Mouse (Mus musculus) adrenal gland, adult 2 months (tissue): ENCODE measurements at regions not wholly inside any gene's neighbourhood (a gene's known extent, or its start where the extent isn't known, plus 50 kb on each side); places are given as distances from the start of the nearest gene placed in this dataset.

Experiments used
- DNase-seq: peaks from one replicate; pipeline ENCODE4 v3.0.0; 2021

- no peak for DNase-seq
These were observed 412.7 kb upstream of the Tbc1d2b start for GRCm38 (mm10) chr9:90683319-90683718.

DNA sequence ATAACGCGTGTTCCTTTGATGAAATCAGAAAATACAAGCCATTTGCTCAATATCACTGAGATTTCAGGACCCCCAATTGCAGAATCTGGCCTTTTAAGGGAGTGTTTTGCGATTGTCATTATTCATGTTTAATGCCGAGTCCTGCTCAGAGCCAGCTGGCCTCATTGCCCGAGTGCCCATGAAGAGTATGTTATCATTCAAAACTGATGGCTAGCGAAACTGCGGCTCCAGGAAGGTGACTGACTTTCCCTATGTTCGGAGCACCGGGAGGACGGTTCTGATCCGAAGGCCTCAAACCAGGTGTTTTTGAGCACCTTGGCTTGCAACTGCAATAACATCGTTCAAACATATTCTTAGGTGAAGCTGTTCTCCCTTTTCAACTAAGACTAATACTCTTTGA lies 419.5 kb upstream of the Tbc1d2b start:
- no peak for DNase-seq

GRCm38 (mm10) chr9:90691137-90691536 lies 420.5 kb upstream of the Tbc1d2b start:
- DNase-seq = no peak

DNA sequence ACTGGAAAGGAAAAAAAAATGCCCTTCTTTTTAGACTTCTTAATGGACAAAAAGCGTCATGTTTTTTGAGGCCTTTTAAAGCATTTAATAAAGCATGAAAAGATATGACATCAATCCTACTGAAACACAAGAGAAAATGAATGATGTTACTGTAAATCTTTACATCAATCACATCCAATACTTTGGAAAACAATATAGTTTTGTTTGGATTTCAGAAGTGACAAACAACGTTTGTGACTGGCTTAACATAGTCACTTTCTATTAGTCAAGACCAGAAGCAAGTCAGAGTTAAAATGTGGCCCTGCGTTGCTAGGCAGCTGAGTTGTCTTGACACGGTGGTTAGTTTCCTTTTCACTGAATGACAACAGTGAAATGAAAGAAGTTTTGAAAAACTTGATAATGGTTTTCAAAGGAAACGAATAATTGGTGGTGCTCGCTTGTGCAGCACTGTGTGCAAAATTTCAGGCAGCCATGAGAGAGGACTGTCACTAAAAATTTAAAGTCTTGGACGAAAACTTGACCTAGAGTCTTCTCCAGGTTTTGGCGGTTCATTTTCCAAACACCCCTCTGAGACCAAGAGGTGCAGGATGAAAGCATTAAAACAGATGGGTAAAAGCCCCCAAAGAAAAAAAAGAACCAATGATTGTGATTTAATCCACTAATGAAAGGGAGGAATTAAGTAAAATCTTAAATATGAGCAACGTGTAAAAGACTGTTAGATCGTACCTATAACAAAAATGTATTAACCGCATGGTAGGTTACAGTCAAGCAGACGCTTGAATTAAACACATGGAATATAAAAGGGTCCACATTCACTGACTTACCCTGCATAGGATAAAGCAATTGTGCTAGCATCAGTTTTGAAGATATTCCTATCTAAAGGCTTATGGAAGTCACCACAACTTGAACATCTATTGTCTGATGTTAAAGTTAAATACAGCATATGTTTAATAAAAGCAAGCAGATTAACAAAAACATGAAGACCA lies 421.4 kb upstream of the Tbc1d2b start:
- no peak for DNase-seq

DNA sequence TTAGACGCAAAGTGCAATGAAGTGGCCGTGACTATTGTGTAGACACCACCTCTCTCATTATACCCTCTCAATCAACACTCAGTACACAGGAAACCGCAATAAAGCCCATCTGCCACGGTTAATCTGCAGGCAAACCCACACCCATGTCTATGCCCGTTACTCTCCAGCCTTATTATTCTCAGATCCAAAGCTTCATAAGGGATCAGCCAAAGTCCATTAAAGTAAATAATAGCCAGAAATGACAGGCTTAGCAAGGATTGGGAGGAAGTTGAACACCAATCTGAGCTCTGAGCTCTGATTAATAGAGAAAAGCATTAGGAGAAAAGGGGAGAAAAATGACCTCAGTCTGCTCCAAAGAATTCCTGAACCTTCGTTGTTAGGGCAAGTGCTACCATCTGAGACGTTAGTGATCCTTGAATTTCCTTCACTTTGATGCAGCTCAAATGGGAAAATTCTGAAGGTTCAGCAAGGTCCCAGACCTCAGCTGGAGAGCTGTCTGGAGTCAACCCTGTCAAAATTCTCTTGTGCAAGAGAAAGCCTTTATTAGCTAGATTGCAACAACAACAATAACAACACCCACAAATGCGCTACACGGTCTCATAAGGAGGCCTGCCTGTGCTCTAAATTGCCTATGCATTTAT lies 422.5 kb upstream of the Tbc1d2b start:
- no peak for DNase-seq

DNA sequence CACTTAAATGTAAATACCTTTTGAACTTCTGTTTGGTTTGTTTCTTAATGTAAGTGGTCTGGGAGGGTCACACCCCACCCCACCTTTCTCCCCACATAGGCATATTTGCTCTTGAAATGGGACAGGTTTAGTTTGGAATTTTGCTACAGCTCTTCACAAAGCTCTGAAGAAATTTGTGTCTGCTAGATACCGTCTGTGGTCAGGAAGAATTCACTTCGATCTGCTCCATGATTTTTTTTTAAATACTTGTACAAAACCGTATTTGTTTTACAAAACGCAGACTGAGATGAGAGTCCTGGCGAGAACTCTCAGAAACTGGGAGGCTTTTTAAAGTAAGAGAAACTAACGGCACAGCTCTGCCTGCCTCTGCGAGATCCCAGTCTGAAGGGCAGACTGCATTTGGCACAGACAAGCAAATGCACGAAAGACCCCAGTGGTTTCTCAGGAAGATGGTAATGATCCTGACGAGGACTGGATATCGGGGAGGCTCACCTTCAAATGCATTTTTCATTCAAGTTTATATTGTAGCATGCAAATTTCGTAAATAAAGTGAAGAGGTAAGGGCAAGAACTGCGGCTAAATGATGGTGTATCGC lies 423.5 kb upstream of the Tbc1d2b start:
- no peak for DNase-seq

GRCm38 (mm10) chr9:90695693-90696092 lies 425.1 kb upstream of the Tbc1d2b start:
- no peak for DNase-seq

DNA sequence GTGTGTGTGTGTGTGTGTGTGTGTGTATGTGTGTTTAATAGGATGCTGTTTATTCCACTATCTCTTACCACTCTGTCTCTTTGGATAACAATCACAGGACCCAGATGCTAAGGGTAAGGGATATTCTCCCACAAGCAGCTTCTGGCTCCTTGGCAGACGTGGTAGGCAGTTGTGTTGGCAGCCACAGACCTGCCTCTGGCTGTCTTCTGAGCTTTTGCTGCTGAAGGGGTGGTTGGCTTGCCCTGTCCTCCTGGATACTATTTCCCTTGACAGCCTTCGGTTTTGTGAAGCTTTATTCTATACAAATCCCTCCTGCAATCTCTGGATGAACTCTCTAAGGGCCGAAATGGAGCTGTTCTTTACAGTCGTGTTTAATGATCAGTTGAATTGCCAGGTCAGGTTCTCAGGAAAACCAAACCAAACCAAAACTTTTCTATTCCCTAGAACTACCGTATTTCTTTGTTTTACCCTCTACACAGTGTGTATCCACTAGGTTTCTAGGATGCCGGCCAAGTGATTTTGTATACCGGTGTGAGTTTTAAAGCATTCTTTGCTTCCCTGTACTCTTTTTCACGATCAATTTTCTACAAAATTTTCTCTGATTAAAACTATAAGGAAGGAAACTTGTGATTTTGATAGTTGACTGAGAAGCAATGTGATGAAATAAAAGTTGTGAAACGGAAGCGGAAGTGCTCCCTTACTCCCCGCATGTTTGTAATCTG lies 426.8 kb upstream of the Tbc1d2b start:
- no peak for DNase-seq

GRCm38 (mm10) chr9:90698439-90698838 lies 427.8 kb upstream of the Tbc1d2b start:
- DNase-seq = no peak

GRCm38 (mm10) chr9:90699064-90699463 lies 428.5 kb upstream of the Tbc1d2b start:
- DNase-seq = no peak

DNA sequence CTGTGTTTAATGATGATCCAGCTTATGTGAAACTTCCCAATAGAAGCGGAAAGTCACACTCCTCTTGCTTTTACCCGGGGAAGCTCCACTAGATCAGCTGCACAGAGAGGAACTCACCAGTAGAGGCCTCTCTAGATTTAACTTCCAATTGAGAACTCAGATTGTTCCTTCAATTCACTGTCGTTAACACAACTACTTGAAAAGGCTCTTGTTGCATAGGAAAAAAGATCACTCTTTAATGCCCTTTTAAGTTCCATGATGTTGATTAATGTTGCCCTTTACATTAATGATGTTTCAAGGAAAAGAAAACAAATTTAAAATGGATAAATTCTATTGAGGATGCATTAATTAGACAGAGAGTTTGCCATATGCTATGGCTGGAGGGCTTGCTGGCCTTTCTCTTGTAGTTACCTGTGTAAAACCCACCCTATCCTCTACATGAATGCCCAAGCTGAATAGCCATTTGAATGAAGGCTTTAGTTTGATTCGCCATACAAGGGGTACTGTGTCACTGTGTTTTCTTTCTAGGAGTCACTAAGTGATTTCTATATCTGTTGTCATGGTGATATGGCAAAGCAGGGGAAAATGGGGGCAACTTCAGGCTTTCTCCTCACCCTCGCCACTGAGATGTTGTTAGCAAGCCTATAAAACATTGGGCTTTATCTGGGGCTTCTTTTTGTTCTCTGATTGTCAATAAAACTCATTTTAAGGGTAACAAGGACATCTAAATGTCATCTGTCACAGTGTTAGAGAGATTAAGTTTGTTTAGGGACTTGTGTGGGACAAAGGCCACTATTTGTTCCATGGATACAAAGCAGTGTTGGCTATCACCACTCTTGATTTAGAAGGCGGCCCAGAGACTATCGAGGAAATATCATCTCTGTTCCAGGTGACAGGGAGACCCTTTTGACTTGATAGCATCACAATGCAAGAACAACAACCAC lies 429.9 kb upstream of the Tbc1d2b start:
- no peak for DNase-seq

GRCm38 (mm10) chr9:90701180-90701765 lies 430.7 kb upstream of the Tbc1d2b start:
- no peak for DNase-seq

DNA sequence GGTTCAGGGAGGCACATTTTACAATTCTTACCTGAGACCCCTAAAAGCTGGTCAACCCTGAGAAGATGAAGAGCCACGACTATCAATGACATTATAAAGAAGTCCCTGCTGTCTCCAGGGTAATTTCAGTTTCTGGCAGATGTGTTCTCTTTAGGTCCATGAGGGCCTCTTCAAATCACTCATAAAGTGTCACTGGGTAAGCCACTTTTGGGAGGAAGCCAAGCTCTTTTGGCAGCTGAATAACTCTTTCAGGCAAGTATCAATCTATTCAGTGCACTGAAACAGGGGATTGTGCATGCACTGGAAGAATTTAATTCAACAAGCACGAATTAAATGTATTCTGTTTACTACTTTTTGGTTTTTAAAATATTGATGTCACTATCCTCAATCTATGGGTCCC lies 443.1 kb upstream of the Tbc1d2b start:
- DNase-seq = no peak

DNA sequence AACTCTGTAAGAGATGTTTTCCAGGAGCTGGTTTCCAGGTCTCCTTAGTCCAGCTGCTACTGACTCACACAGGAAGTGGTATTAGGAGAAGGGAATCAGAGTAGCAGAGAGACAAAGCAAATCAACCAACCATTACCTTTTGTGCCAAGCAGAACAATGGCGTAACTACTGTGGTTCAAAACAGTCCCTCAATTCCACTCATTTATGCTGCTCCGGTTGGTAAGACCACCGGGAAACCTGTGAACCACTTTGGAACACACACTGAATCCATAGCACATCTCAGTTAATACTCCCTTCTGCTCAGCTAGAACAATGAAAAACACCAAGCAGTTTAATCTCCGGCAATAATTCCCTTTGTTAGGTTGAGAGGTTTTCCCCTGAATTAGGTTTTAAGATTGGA lies 460.8 kb upstream of the Tbc1d2b start:
- DNase-seq = no peak

DNA sequence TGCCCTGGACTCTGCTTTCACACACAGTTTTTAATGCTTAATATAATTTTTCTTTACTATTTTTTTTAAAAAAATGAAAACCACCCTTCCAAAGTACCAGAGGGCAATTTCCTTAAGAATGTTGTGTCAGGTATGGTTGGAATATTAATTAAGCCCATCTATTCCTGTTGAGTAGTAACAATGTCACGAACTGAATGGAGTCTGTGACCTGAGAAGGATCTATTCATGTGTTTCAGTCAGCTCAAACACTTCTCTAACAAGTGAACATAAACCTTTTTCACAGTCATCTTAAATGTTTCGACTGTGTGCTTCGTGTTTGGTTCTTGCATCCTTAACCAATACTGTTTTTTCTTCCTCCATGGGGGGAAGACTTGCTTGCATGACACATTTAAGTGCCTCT lies 486.6 kb upstream of the Tbc1d2b start:
- DNase-seq = no peak

GRCm38 (mm10) chr9:90774296-90774695 lies 503.7 kb upstream of the Tbc1d2b start:
- DNase-seq = no peak

DNA sequence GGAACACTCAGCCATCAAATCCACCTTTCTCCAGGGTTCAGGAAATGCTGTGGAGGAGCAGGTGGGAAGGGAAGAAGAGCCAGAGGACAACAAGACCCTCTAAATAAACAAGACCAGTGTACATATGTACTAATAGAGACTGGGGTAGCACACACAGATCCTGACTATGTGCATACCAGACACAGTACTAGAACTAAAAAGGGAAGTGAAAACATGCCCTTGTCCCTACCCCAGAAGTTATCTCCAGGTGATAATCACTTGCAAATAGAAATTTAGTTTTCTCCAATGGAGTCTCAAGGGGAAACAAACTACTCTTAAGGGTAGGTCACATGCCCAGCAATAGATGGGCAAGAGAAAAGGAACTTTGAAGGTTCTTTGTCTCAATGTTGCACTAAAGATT lies 518.9 kb upstream of the Tbc1d2b start:
- DNase-seq = no peak

DNA sequence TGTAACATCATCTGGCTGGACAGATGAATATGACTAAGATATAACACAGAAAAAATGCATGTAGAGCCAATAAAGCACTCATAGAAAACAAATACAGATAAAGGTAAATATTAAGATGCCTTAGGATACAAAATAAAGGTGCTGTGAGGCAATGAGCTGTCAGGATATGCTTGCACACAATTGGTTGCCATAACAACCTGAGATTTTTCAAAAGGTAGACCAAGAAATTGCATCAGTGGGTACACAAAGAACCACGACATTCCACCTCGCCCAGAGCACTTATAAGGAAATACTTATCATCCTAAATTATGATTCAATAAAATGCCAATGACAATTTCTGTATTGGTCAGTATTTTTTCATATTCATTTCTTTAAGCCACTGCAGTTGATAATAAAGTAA lies 521.3 kb upstream of the Tbc1d2b start:
- no peak for DNase-seq

DNA sequence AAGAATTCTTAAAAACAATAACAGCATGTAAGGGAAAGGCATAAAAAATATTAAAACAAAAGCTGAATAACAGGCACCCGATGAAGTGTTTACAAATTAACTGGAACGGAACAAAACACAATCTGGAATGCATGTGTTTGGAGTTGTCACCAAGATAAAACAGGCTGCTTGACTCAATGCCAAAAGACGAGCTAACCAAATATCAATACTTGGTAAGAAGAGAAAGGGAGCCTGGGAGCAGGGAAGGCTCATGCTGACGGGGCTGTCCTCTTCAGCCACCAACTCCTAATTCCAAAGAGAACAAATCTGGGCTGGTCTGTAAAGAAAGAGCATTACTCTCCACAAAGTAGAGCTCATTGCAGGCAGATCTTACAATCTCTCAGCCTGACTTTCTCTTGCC lies 545.4 kb upstream of the Zic4 start:
- no peak for DNase-seq

DNA sequence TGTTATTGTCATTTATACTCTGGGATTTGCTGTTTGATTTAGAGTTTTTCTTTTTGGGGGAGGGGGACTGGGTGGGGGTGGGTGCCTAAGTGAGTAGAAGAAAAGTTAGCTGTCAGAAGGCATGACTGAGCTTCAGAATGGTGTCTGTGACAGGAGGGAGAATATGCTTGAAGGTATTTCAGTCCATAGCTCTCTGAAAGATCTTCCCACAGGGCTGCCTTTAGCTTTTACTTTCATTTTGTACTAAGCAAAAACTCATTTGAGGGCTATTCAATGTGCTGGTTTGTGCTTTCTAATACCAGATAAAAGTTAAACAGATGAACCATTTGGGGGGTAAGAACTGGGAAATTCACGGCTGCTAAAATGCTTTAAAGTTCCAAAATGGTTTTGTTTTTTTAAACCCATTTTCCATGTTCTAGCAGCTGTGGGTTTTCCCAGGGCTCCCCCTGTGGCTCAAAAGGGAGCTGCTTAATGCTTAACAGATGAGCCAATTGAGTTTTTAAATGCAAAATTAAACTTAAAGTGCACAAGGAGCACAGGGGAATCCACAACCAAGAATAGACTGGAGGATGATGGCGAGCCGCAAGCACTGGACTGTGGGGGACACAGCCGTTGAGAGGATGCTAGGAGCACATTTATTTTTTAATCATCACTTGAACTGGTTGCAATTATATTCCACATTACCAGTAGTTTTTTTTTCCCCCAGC lies 538.5 kb upstream of the Zic4 start:
- no peak for DNase-seq
